Mouse (Mus musculus) C3H10T1/2 (cell line): ENCODE data around the gene Olfr285. TPM values are rescaled to one million over a fixed set of nuclear protein-coding genes. Genes with fewer than 3 reads are reported as not detected.

Experiments
- polyA plus RNA-seq, 2 experiments: library from polyadenylated mRNA; unstranded; fragments of >200 nt; fragmentation: generic; extraction: Trizol; gene quantifications; one replicate each; pipeline ENCODE4 v1.2.1; 2012; ENCODE audit warnings: missing spikeins in 2 of 2

Gene Olfr285
- polyA plus RNA-seq, result not detected

GRCm38 (mm10) chr15:98317177-98317724, at the start of gene Olfr285:
Gene Olfr285 (minus strand): TSS chr15:98317353.

GRCm38 (mm10) chr15:98340887-98341286, 23.7 kb upstream of the Olfr285 start, which contains the start of gene Olfr284:
Gene Olfr284 (minus strand): TSS chr15:98340987.

GRCm38 (mm10) chr15:98295628-98296551, 21.3 kb downstream of the Olfr285 start, which contains the start of gene Zfp641:
Gene Zfp641 (minus strand): TSS chr15:98296161.

Other genes starting within 250 kb of the Olfr285 start
- 100 to 1,000 TPM in 1 of 2 experiments, 10 to 100 TPM in 1; 31.0 to 113 TPM for gene Pfkm, start 224.8 kb downstream of the Olfr285 start, polyA plus RNA-seq
- 10 to 100 TPM in 1 of 2 experiments, 1 to 10 TPM in 1; 3.6 to 11.2 TPM for gene Senp1, start 223.6 kb downstream of the Olfr285 start, polyA plus RNA-seq
- 10 to 100 TPM; 18.4 to 40.3 TPM for gene Asb8, start 151.7 kb downstream of the Olfr285 start, polyA plus RNA-seq
- gene Ccdc184, start 150.2 kb downstream of the Olfr285 start, polyA plus RNA-seq, result 1 to 10 TPM; 2.8 to 6.3 TPM
- not detected for gene Olfr288, start 121.8 kb downstream of the Olfr285 start, polyA plus RNA-seq
- not detected for gene Gm44579, start 96.4 kb downstream of the Olfr285 start, polyA plus RNA-seq
- under 1 TPM in 1 of 2 experiments, not detected in 1; 0.70 TPM for gene Olfr287, start 96.3 kb downstream of the Olfr285 start, polyA plus RNA-seq
- not detected for gene Olfr286, start 82.9 kb downstream of the Olfr285 start, polyA plus RNA-seq
- not detected for gene H1fnt, start 60.1 kb downstream of the Olfr285 start, polyA plus RNA-seq
- gene Zfp641, start 21.2 kb downstream of the Olfr285 start, polyA plus RNA-seq, result under 1 TPM in 1 of 2 experiments, not detected in 1; 0.02 TPM
- gene Olfr284, start 23.6 kb upstream of the Olfr285 start, polyA plus RNA-seq, result not detected
- gene Olfr283, start 63.6 kb upstream of the Olfr285 start, polyA plus RNA-seq, result not detected
- gene Olfr282, start 113.9 kb upstream of the Olfr285 start, polyA plus RNA-seq, result not detected
- gene Olfr281, start 135.2 kb upstream of the Olfr285 start, polyA plus RNA-seq, result not detected
- gene OR5BS1P, start 152.5 kb upstream of the Olfr285 start, polyA plus RNA-seq, result not detected
- gene Lalba, start 165.4 kb upstream of the Olfr285 start, polyA plus RNA-seq, result not detected
- gene Olfr279, start 175.0 kb upstream of the Olfr285 start, polyA plus RNA-seq, result not detected
- gene Kansl2, start 216.9 kb upstream of the Olfr285 start, polyA plus RNA-seq, result 10 to 100 TPM; 32.2 to 58.9 TPM